Mouse (Mus musculus) liver, postnatal 0 days (tissue): ENCODE measurements around the gene Ddx6.

Experiments used
- CTCF ChIP-seq: sonication (generic); IDR thresholded peaks from 2 replicates; pipeline ENCODE4 v1.5.1; 2016; ENCODE audit warnings: antibody characterized with exemption, low read depth
- EP300 ChIP-seq: IDR thresholded peaks from 2 replicates; pipeline ENCODE4 v1.6.1; 2016; ENCODE audit warnings: antibody characterized with exemption, low read depth, mild to moderate bottlenecking

GRCm38 (mm10) chr9:44647026-44647425, 42.3 kb downstream of the Ddx6 start:
- no peak for TF ChIP-seq CTCF
- TF ChIP-seq EP300, result no peak
